Mouse (Mus musculus) MEL (cell line): ENCODE measurements around the gene Upp2. TPM values are rescaled to one million over a fixed set of nuclear protein-coding genes. Genes with fewer than 3 reads are reported as not detected.

Source experiments
- DNase-seq: peaks from one replicate; pipeline ENCODE4 v3.0.0; 2011; ENCODE audit warnings: low read depth, low spot score
- H3K27ac ChIP-seq: 2 replicates; pipeline ENCODE4 v1.5.1; 2012; ENCODE audit warnings: low read depth, mild to moderate bottlenecking, control low read depth, low read length, moderate library complexity; ENCODE audit not compliant: control insufficient read depth
- H3K27me3 ChIP-seq, 2 experiments: fragments of 150-350 bp in 1 of 2; sonication (generic) in 1 of 2; 2 replicates each; pipeline ENCODE4 v1.6.1; 2012; ENCODE audit warnings: low read length in 2 of 2, mild to moderate bottlenecking in 2 of 2, improper control_type of control experiment in 1 of 2, moderate library complexity in 1 of 2; ENCODE audit not compliant: insufficient read depth in 2 of 2, control insufficient read depth in 1 of 2
- H3K36me3 ChIP-seq, 2 experiments: 2 replicates each; pipeline ENCODE4 v1.6.1; 2012 to 2014; ENCODE audit warnings: low read length in 2 of 2, improper control_type of control experiment in 1 of 2, inconsistent platforms in 1 of 2, mild to moderate bottlenecking in 1 of 2; ENCODE audit not compliant: insufficient read depth in 2 of 2, control insufficient read depth in 1 of 2
- H3K4me1 ChIP-seq, 2 experiments: fragments of 150-350 bp in 1 of 2; sonication (generic) in 1 of 2; 2 replicates each; pipeline ENCODE4 v1.6.1; 2012; ENCODE audit warnings: low read length in 2 of 2, improper control_type of control experiment in 1 of 2, mild to moderate bottlenecking in 1 of 2; ENCODE audit not compliant: insufficient read depth in 2 of 2, control insufficient read depth in 1 of 2
- H3K4me3 ChIP-seq, 2 experiments: fragments of 150-350 bp in 1 of 2; sonication (generic) in 1 of 2; 2 replicates each; pipeline ENCODE4 v1.5.1; 2012; ENCODE audit warnings: low read depth in 2 of 2, low read length in 2 of 2, mild to moderate bottlenecking in 2 of 2, moderate library complexity in 2 of 2, control low read depth in 1 of 2, improper control_type of control experiment in 1 of 2; ENCODE audit not compliant: control insufficient read depth in 1 of 2, insufficient read depth in 1 of 2
- H3K79me2 ChIP-seq: 2 replicates; pipeline ENCODE4 v1.6.1; 2012; ENCODE audit warnings: mild to moderate bottlenecking, low read length, moderate library complexity; ENCODE audit not compliant: control insufficient read depth, poor library complexity, insufficient read depth
- H3K9ac ChIP-seq: 2 replicates; pipeline ENCODE4 v1.6.1; 2012; ENCODE audit warnings: low read depth, mild to moderate bottlenecking, control low read depth, low read length, moderate library complexity; ENCODE audit not compliant: control insufficient read depth, poor library complexity, severe bottlenecking
- H3K9me3 ChIP-seq: fragments of 150-350 bp; sonication (generic); replicated peaks from 2 replicates; pipeline ENCODE4 v1.6.1; 2012; ENCODE audit warnings: mild to moderate bottlenecking, low read length, improper control_type of control experiment, moderate library complexity; ENCODE audit not compliant: insufficient read depth
- BHLHE40 ChIP-seq: IDR thresholded peaks from 2 replicates; pipeline ENCODE4 v1.6.1; 2012; ENCODE audit warnings: low read depth, mild to moderate bottlenecking, inconsistent platforms, low read length, improper control_type of control experiment, borderline replicate concordance
- CHD1 ChIP-seq: IDR thresholded peaks from 2 replicates; pipeline ENCODE4 v1.6.1; 2012; ENCODE audit warnings: low read depth, mild to moderate bottlenecking, inconsistent platforms, low read length, improper control_type of control experiment
- CTCF ChIP-seq, 3 experiments: IDR thresholded peaks in 2 of 3; conservative IDR thresholded peaks in 1 of 3; 2 replicates each; pipeline ENCODE4 v1.5.1; 2011 to 2012; ENCODE audit warnings: low read length in 3 of 3, low read depth in 2 of 3, mild to moderate bottlenecking in 2 of 3, improper control_type of control experiment in 1 of 3, inconsistent platforms in 1 of 3, mixed read lengths in 1 of 3, moderate library complexity in 1 of 3; ENCODE audit not compliant: control insufficient read depth in 1 of 3, insufficient read depth in 1 of 3, poor library complexity in 1 of 3, severe bottlenecking in 1 of 3
- EP300 ChIP-seq, 2 experiments: IDR thresholded peaks; 2 replicates each; pipeline ENCODE4 v1.6.1; 2011; ENCODE audit warnings: improper control_type of control experiment in 2 of 2, low read length in 2 of 2, low read depth in 1 of 2, mild to moderate bottlenecking in 1 of 2
- GABPA ChIP-seq: IDR thresholded peaks from 2 replicates; pipeline ENCODE4 v1.6.1; 2012; ENCODE audit warnings: low read depth, mild to moderate bottlenecking, inconsistent platforms, low read length, improper control_type of control experiment, moderate library complexity
- HCFC1 ChIP-seq: IDR thresholded peaks from 2 replicates; pipeline ENCODE4 v1.6.1; 2012; ENCODE audit warnings: low read depth, mild to moderate bottlenecking, inconsistent platforms, low read length, improper control_type of control experiment, moderate library complexity
- JUND ChIP-seq: IDR thresholded peaks from 2 replicates; pipeline ENCODE4 v1.6.1; 2011; ENCODE audit warnings: low read depth, mild to moderate bottlenecking, improper control_type of control experiment, low read length
- MAFK ChIP-seq: IDR thresholded peaks from 2 replicates; pipeline ENCODE4 v1.6.1; 2011; ENCODE audit warnings: low read depth, mild to moderate bottlenecking, low read length, improper control_type of control experiment, borderline replicate concordance
- MAZ ChIP-seq: IDR thresholded peaks from 2 replicates; pipeline ENCODE4 v1.6.1; 2012; ENCODE audit warnings: low read depth, mild to moderate bottlenecking, inconsistent platforms, low read length, improper control_type of control experiment
- MEF2A ChIP-seq: IDR thresholded peaks from 2 replicates; pipeline ENCODE4 v1.6.1; 2014; ENCODE audit warnings: low read depth, mild to moderate bottlenecking, inconsistent platforms, low read length, improper control_type of control experiment; ENCODE audit not compliant: poor library complexity, insufficient replicate concordance, severe bottlenecking; ENCODE audit errors: extremely low read depth
- MXI1 ChIP-seq: IDR thresholded peaks from 2 replicates; pipeline ENCODE4 v1.6.1; 2011; ENCODE audit warnings: mild to moderate bottlenecking, low read depth, low read length, improper control_type of control experiment
- MYB ChIP-seq: IDR thresholded peaks from 2 replicates; pipeline ENCODE4 v1.6.1; 2011; ENCODE audit warnings: mild to moderate bottlenecking, low read depth, low read length, improper control_type of control experiment
- MYC ChIP-seq: IDR thresholded peaks from 2 replicates; pipeline ENCODE4 v1.6.1; 2011; ENCODE audit warnings: low read depth, mild to moderate bottlenecking, low read length, improper control_type of control experiment, moderate library complexity
- NELFE ChIP-seq: IDR thresholded peaks from 2 replicates; pipeline ENCODE4 v1.6.1; 2011; ENCODE audit warnings: low read depth, low read length, improper control_type of control experiment
- POLR2A ChIP-seq, 2 experiments: IDR thresholded peaks; 2 replicates each; pipeline ENCODE4 v1.6.1; 2011 to 2012; ENCODE audit warnings: low read length in 2 of 2, mild to moderate bottlenecking in 2 of 2, control low read depth in 1 of 2, improper control_type of control experiment in 1 of 2, low read depth in 1 of 2, moderate library complexity in 1 of 2; ENCODE audit not compliant: control insufficient read depth in 1 of 2, insufficient read depth in 1 of 2, poor library complexity in 1 of 2
- POLR2AphosphoS5 ChIP-seq: IDR thresholded peaks from 2 replicates; pipeline ENCODE4 v1.6.1; 2012; ENCODE audit warnings: low read depth, borderline replicate concordance, mild to moderate bottlenecking, inconsistent platforms, low read length, moderate library complexity, mixed read lengths
- RAD21 ChIP-seq: IDR thresholded peaks from 2 replicates; pipeline ENCODE4 v1.6.1; 2011; ENCODE audit warnings: mild to moderate bottlenecking, low read depth, low read length, improper control_type of control experiment
- RCOR1 ChIP-seq: IDR thresholded peaks from 2 replicates; pipeline ENCODE4 v1.6.1; 2012; ENCODE audit warnings: low read depth, mild to moderate bottlenecking, inconsistent platforms, low read length, improper control_type of control experiment
- SMC3 ChIP-seq: IDR thresholded peaks from 2 replicates; pipeline ENCODE4 v1.6.1; 2011; ENCODE audit warnings: low read depth, low read length, improper control_type of control experiment
- TBP ChIP-seq: IDR thresholded peaks from 2 replicates; pipeline ENCODE4 v1.8.0; 2011; ENCODE audit warnings: low read depth, low read length, improper control_type of control experiment
- UBTF ChIP-seq: IDR thresholded peaks from 2 replicates; pipeline ENCODE4 v1.6.1; 2012; ENCODE audit warnings: low read depth, mild to moderate bottlenecking, inconsistent platforms, low read length, improper control_type of control experiment, moderate library complexity, borderline replicate concordance; ENCODE audit not compliant: insufficient read depth
- USF2 ChIP-seq, 2 experiments: IDR thresholded peaks; 2 replicates each; pipeline ENCODE4 v1.6.1; 2011 to 2012; ENCODE audit warnings: improper control_type of control experiment in 2 of 2, low read length in 2 of 2, borderline replicate concordance in 1 of 2, inconsistent platforms in 1 of 2, low read depth in 1 of 2, mild to moderate bottlenecking in 1 of 2; ENCODE audit not compliant: insufficient read depth in 1 of 2
- ZC3H11A ChIP-seq: IDR thresholded peaks from 2 replicates; pipeline ENCODE4 v1.6.1; 2012; ENCODE audit warnings: low read depth, mild to moderate bottlenecking, inconsistent platforms, low read length, improper control_type of control experiment
- ZKSCAN1 ChIP-seq: IDR thresholded peaks from 2 replicates; pipeline ENCODE4 v1.6.1; 2012; ENCODE audit warnings: low read depth, mild to moderate bottlenecking, inconsistent platforms, low read length, improper control_type of control experiment, moderate library complexity
- polyA plus RNA-seq, 2 experiments: library from polyadenylated mRNA; stranded (reverse) in 1 of 2; unstranded in 1 of 2; fragments of >175 nt in 1 of 2; fragments of >200 nt in 1 of 2; gene quantifications; 2 replicates each; pipeline versions ENCODE4 v1.2.1 to v1.2.4; 2012; ENCODE audit warnings: low replicate concordance in 2 of 2, low read depth in 1 of 2; ENCODE audit not compliant: insufficient read length in 2 of 2, insufficient read depth in 1 of 2, missing spikeins in 1 of 2
- total RNA-seq: library from RNA; depleted of rRNA; stranded (reverse); fragments of 300-350 nt; gene quantifications from 2 replicates; pipeline ENCODE4 v1.2.3, GENCODE M21; 2012

Upp2 gene
- total and polyA plus RNA-seq, 3 experiments = not detected

DNA sequence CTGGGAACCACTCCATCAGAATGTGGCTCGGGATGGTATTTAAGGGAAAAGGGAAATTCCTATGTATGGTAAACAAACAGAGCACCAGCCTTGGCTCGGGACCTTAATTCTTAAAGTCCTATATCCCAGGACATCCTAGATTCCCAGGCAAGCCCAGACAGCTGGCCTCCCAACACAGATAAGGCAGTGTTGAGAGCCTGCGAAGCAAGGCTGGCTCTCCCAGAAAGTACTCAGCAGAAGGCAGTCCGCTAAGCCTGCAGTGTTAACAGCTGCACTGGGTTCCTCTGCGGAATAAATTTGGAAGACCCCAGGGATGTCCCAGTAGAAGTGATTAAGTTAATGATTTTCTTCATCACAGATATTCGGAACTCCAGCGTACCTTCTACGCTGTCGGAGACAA, 16.6 kb upstream of the Upp2 start:
- Histone ChIP-seq H3K79me2 (no peaks in the 10 kb centered on the region), H3K4me1 (no peaks in the 10 kb centered on the region), H3K9me3 (no peaks in the 10 kb centered on the region), H3K27ac (no peak overlapping the region), H3K9ac (no peak overlapping the region), H3K4me3 (no peak overlapping the region), H3K27me3 (no peaks in the 10 kb centered on the region; a peak in 1 of 4 replicates), H3K36me3 (no peaks in the 10 kb centered on the region)
- TF ChIP-seq HCFC1 = no peak
- TF ChIP-seq ZKSCAN1 = no peak
- no peak for TF ChIP-seq JUND
- no peak for TF ChIP-seq GABPA
- no peak for TF ChIP-seq NELFE
- no peak for TF ChIP-seq SMC3
- TF ChIP-seq USF2 (IDR thresholded peaks at IDR 0.05; ENCODE audit: borderline replicate concordance in 1 of 2, insufficient read depth in 1 of 2, low read depth in 1 of 2, low read length in 2 of 2) = no peak
- TF ChIP-seq EP300 (IDR thresholded peaks at IDR 0.05; ENCODE audit: low read depth in 1 of 2, low read length in 2 of 2) = no peak
- no peak for TF ChIP-seq TBP
- TF ChIP-seq CTCF (IDR thresholded peaks at IDR 0.05 in 2 of 3, conservative IDR thresholded peaks at IDR 0.05 in 1 of 3; ENCODE audit: control insufficient read depth in 1 of 3, insufficient read depth in 1 of 3, low read depth in 2 of 3, low read length in 3 of 3, poor library complexity in 1 of 3, severe bottlenecking in 1 of 3) = no peak
- TF ChIP-seq CHD1 = no peak
- no peak for DNase-seq

DNA sequence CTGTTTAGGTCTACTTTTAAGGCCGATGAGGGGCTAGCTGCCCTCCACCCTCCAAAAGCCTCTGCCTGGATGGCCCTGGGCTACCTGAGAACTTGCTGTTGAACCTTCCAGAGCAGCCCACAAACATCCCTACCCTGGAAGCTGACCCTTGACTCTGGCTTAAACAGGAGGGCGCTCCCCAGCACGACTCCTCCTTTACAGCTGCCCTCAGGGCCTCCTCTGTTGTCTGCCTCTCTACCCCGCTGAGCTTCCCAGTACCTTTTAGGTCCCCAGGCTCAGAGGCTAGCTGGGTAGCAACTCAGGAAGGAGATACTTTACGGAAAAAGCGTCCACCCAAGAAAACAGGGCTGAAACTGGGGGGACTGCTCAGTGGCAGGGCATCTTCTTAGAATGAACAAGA, 15.2 kb upstream of the Upp2 start:
- H3K27ac ChIP-seq = no peak overlapping the region

More for the DNA sequence above, 15.2 kb upstream of the Upp2 start:
- TF ChIP-seq POLR2AphosphoS5 (no peak), RAD21 (no peak), MAFK (no peak), MYB (no peak), MXI1 (no peak), NELFE (no peak), MYC (no peak), BHLHE40 (no peak), RCOR1 (no peak), GABPA (no peak), MEF2A (no peak), ZC3H11A (no peak), MAZ (no peak), HCFC1 (no peak), ZKSCAN1 (no peak), UBTF (no peak), POLR2A (IDR thresholded peaks at IDR 0.05; ENCODE audit: control insufficient read depth in 1 of 2, insufficient read depth in 1 of 2, low read depth in 1 of 2, low read length in 2 of 2, poor library complexity in 1 of 2) (no peak)
- DNase-seq = no peak
- Histone ChIP-seq H3K79me2 (no peaks in the 10 kb centered on the region), H3K36me3 (no peaks in the 10 kb centered on the region), H3K4me1 (no peaks in the 10 kb centered on the region), H3K9ac (no peak overlapping the region), H3K4me3 (no peak overlapping the region), H3K9me3 (no peaks in the 10 kb centered on the region), H3K27me3 (no peaks in the 10 kb centered on the region)
